Mouse (Mus musculus) spleen, adult 2 months (tissue): ENCODE results near the gene Sigirr. TPM values are rescaled to one million over a fixed set of nuclear protein-coding genes. Genes with fewer than 3 reads are reported as not detected.

Source experiments
- DNase-seq, 2 experiments: peaks; one replicate each; pipeline versions ENCODE4 v3.0.0 to v3.0.0-alpha.2; 2012 to 2021; ENCODE audit warnings: low spot score in 2 of 2, low read depth in 1 of 2
- H3K27ac ChIP-seq: fragments of 200-500 bp; 2 replicates; pipeline ENCODE4 v1.5.1; 2012; ENCODE audit warnings: low read length, inconsistent platforms; ENCODE audit not compliant: insufficient read depth
- H3K27me3 ChIP-seq: fragments of 200-500 bp; 2 replicates; pipeline ENCODE4 v1.6.1; 2012; ENCODE audit warnings: mild to moderate bottlenecking, moderate library complexity, low read length, inconsistent platforms; ENCODE audit not compliant: control insufficient read depth, insufficient read depth
- H3K36me3 ChIP-seq: fragments of 200-500 bp; 2 replicates; pipeline ENCODE4 v1.6.1; 2012; ENCODE audit warnings: mild to moderate bottlenecking, low read length, inconsistent platforms; ENCODE audit not compliant: control insufficient read depth, insufficient read depth
- H3K4me1 ChIP-seq: fragments of 200-500 bp; 2 replicates; pipeline ENCODE4 v1.6.1; 2011; ENCODE audit warnings: inconsistent platforms; ENCODE audit not compliant: control insufficient read depth, insufficient read depth, insufficient read length
- H3K4me3 ChIP-seq: fragments of 200-500 bp; 2 replicates; pipeline ENCODE4 v1.5.1; 2011; ENCODE audit warnings: mild to moderate bottlenecking, inconsistent platforms; ENCODE audit not compliant: insufficient read depth, insufficient read length; ENCODE audit errors: extremely low read depth
- CTCF ChIP-seq: fragments of 200-500 bp; IDR thresholded peaks from 2 replicates; pipeline ENCODE4 v1.5.1; 2011; ENCODE audit warnings: mild to moderate bottlenecking, inconsistent platforms; ENCODE audit not compliant: insufficient read depth, insufficient read length, insufficient replicate concordance; ENCODE audit errors: extremely low read depth
- POLR2A ChIP-seq: fragments of 200-500 bp; IDR thresholded peaks from 2 replicates; pipeline ENCODE4 v1.6.1; 2011; ENCODE audit warnings: low read depth, low read length, inconsistent platforms
- WGBS: fragments of 180-500 bp; shearing (Covaris S2); methylation state at CpG from one replicate; pipeline ENCODE4 v1.1.7; 2018; 5-methylcytosine and 5-hydroxymethylcytosine counted together
- polyA plus RNA-seq: library from polyadenylated mRNA; depleted of rRNA; stranded (reverse); fragments of >200 nt; gene quantifications from 2 replicates; pipeline ENCODE4 v1.2.3, GENCODE M21; 2012

Gene Sigirr
- polyA plus RNA-seq, 1 experiment = 35.8 TPM

DNA sequence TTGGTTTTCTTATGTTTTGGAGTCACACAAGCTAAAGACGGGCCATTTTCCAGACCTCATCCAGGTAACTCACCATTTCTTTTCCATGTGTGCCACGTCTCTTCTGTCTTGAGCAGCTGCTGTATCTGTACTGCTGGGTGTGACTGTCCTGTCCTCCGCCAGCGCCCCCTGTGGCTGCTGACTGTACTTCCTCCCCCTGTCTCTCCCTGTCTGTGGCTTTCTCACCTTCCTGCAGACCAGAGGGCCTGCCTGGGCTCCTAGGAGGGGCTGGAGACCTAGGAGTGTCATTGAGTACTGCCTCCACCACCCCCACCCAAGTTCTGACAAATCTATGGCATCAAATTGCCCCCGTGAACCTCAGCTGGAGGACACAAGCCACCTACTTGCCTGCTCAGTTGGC is 42.7 kb upstream of the Sigirr start:
- no peaks in the 10 kb centered on the region for H3K27me3 ChIP-seq
- TF ChIP-seq POLR2A = no peak
- TF ChIP-seq CTCF = peak; percentile 60; the same call in 1 of the 2 replicates
- no peaks in the 10 kb centered on the region for H3K4me1 ChIP-seq
- 45% methylated on average over 5 of the region's 5 CpGs for WGBS
- peak in 1 of 2 experiments; percentile 44 for DNase-seq
- no peak overlapping the region for H3K4me3 ChIP-seq
- H3K36me3 ChIP-seq = no peaks in the 10 kb centered on the region; the same call in 1 of the 2 replicates
- no peak overlapping the region for H3K27ac ChIP-seq

DNA sequence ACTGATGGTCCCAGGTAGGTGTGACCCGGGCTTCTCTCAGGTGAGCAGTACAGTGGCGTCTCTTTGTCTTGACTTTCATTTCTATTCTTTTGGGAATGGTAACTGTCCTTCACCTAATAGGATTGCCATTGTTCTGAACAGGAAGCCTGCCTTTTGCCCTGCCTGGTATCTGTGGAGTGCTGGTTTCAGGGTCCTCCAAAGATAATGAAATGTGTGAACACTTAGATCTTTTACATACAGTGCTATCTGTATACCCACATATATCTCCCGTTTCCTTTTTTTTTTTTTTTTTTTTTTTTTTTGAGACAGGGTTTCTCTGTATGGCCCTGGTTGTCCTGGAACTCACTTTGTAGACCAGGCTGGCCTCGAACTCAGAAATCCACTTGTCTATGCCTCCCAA is 41.0 kb upstream of the Sigirr start:
- H3K36me3 ChIP-seq = peaks cover 2% of the 10 kb centered on the region; the same call in 1 of the 2 replicates
- no peak overlapping the region for H3K27ac ChIP-seq
- no peaks in the 10 kb centered on the region for H3K4me1 ChIP-seq
- no peak overlapping the region for H3K4me3 ChIP-seq
- DNase-seq = no peak
- TF ChIP-seq CTCF (no peak), POLR2A (no peak)
- H3K27me3 ChIP-seq = no peaks in the 10 kb centered on the region
- 86% methylated on average over 4 of the region's 4 CpGs for WGBS

DNA sequence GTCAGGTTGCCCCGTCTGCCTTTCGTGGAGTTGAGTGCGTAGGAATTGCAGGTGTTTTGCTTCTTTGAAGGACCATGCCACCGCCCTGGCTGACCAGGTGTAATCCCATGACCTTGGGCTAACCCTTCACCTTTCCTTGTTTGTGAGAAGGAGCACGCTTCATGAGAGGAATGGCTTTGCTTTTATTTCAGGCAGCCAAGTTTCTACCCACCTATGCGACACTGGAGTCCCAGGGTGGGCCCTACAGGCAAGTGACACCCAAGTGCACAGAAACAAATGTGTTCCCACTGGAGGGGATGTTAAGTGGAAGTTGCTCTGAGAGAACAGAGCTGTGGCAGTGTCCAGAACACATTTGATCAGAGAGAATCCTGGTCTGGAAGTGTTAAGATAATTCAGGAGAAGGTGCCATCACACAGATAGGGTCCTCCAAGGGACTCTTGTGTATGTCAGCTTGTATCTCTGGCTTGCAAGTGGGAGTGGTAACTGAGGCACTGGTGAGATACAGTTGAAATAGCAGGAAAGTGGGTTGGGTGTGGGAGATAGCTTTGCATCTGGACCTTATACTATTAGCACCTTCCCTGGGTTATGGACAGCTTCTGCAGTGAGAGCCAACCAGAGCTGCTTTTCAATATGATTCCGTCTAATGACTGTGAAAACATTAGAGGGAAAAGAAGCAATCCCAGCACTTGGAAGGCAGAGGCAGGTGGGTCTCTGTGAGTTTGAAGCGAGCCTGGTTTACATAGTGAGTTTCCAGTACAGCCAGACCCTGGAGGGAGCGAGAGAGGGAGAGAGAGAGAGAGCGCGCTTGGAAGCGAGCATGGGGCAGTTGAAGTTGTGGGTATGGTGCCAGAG is 31.8 kb upstream of the Sigirr start:
- TF ChIP-seq POLR2A (no peak), CTCF (no peak)
- Histone ChIP-seq H3K27ac (peak overlapping the region; percentile 10; the same call in 1 of the 2 replicates), H3K36me3 (peaks cover 2% of the 10 kb centered on the region; the same call in 1 of the 2 replicates), H3K27me3 (no peaks in the 10 kb centered on the region), H3K4me3 (peak overlapping the region; percentile 94; the same call in 1 of the 2 replicates), H3K4me1 (peaks cover 2% of the 10 kb centered on the region; the same call in 1 of the 2 replicates)
- no peak for DNase-seq
- WGBS = 67% methylated on average over 12 of the region's 12 CpGs

DNA sequence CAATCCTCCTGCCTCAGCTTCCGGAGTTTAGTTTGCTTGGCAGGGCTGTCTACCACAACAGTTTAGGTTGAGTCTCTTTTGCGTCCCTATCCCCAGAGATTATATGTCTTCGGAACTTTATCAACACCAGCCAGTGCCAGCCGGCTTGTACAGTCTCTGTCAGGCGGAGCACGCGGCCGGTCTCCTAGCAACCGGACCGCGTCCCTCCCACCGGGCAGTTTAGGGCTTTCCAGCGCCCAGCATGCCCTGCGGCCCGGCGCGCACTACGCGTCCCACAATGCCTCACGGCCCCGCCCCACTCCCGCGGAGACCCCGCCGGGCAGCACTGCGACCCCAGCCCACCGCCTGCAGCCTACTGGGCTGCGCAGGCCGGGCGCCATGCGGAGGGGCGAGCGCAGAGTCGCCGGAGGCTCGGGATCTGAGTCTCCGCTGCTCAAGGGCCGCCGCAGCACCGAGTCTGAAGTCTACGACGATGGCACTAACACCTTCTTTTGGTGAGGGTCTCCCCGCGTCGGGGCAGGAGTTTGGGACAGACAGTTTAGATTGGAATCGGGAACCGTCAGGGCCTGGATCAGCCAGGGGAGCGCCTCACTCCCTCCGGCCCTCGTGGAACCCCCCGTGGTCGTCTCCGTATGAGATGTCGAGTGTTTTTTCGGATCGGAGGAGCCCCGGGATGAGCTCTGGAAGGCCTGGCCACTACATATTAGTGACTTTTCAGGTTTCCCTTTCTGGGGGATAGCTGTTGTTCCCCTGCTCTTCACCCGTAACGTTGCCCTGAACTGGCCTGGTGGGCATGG is 30.9 kb upstream of the Sigirr start:
- WGBS = 1% methylated on average over 59 of the region's 59 CpGs
- H3K27me3 ChIP-seq = no peaks in the 10 kb centered on the region
- H3K4me3 ChIP-seq = peak overlapping the region; percentile 94
- TF ChIP-seq POLR2A (no peak), CTCF (no peak)
- peak; percentile 71 to 87 for DNase-seq
- peak overlapping the region; percentile 10; the same call in 1 of the 2 replicates for H3K27ac ChIP-seq
- H3K36me3 ChIP-seq = no peaks in the 10 kb centered on the region; the same call in 1 of the 2 replicates
- H3K4me1 ChIP-seq = peaks cover 2% of the 10 kb centered on the region; the same call in 1 of the 2 replicates

DNA sequence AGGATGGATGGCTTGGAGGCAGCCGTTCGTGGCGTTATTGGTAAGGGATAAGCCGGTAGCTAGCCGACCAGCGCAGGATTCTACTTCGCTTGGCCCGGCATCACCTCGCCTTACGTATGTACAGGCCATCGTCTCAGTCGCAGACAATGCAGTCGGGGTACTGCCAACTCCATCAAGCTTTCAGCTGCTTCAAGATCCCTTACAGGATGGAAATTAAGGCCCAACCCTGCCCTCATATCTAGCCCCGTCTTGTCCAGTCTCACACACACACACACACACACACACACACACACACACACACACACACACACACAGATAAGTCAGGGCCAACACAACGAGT is 23.1 kb upstream of the Sigirr start:
- peak overlapping the region; percentile 61 for H3K27ac ChIP-seq
- H3K27me3 ChIP-seq = no peaks in the 10 kb centered on the region
- TF ChIP-seq POLR2A = no peak
- TF ChIP-seq CTCF = no peak
- 5% methylated on average over 15 of the region's 15 CpGs for WGBS
- no peak for DNase-seq
- peak overlapping the region; percentile 75 for H3K4me3 ChIP-seq
- no peaks in the 10 kb centered on the region for H3K4me1 ChIP-seq
- H3K36me3 ChIP-seq = no peaks in the 10 kb centered on the region

DNA sequence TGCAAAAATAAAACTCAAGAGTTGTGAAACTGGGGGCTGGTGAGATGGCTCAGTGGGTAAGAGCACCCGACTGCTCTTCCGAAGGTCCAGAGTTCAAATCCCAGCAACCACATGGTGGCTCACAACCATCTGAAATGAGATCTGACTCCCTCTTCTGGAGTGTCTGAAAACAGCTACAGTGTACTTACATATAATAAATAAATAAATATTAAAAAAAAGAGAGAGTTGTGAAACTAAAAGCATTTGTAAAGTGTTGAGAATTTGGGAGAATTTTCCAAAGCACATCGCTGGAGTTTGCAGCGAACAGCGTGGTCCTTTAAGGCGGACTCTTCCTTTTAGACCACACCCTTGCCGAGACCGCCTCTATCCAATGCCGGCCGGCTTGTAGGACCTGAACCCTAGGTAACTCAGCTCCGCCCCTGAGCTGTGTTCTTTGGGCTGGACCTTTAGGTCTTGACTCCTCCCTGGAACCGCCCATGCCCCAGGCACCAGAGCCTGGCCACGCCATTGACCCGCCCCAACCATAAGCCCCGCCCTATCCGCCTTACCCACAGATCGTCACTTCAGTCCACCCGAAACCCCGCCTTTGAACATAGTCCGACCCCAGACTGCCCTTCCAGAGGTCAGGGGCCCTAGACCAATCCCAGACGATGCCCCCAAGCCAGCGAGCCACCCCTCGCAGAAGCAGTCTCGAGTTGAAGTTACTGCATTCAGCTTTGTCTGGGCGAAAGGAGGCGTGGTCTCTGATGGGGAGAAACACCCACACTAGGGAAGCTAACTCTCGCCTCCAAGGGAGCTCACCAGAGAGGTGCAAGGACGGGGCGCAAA is 22.5 kb upstream of the Sigirr start:
- Histone ChIP-seq H3K4me3 (peak overlapping the region; percentile 75), H3K36me3 (no peaks in the 10 kb centered on the region), H3K27ac (peak overlapping the region; percentile 61), H3K27me3 (no peaks in the 10 kb centered on the region), H3K4me1 (no peaks in the 10 kb centered on the region)
- WGBS = 1% methylated on average over 29 of the region's 29 CpGs
- TF ChIP-seq CTCF (no peak), POLR2A (no peak; the same call in 1 of the 2 replicates)
- peak; percentile 93 to 94 for DNase-seq
